Mouse (Mus musculus): ENCODE measurements around the gene Klk7. TPM values are rescaled to one million over a fixed set of nuclear protein-coding genes. Genes with fewer than 3 reads are reported as not detected.
A peak's percentile ranks its signal among the peaks of the same experiment; 100 is the strongest.

Klk7 gene
- polyA plus RNA-seq, 1 experiment = not detected

DNA sequence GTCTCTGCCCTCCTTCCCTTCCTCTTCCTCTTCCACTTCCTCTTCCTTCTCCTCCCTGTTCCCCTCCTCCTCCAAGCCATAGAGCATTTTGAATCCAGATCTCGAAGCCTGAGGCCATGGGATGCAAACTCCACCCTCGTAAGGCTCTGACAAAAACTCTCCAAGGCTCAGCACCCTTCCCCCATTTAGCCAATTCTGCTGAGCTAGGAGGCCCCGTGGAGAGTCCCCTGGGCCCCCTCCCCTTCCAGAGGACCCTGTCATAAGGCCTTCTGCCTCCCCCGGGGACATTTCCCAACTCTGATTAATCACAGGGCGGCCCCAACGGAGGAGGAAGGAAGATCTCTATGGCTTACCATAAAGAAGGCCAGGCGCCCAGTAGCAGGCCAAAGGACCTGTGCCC lies 19.5 kb upstream of the Klk7 start, which contains the start of gene Klk9:
Klk9 (plus strand) TSS at position 301 of the 400 bp plus-strand sequence.
- no peak for TF ChIP-seq CTCF (IDR thresholded peaks at IDR 0.05; ENCODE audit: low read depth, low read length)
- TF ChIP-seq POLR2A (IDR thresholded peaks at IDR 0.05; ENCODE audit: borderline replicate concordance, low read depth, low read length) = no peak
- Histone ChIP-seq H3K4me1 (ENCODE audit: control insufficient read depth, insufficient read depth, low read length) (0 out of 2 replicates have a peak, but pooled peaks cover 1% of the 10 kb centered on the region), H3K4me3 (ENCODE audit: insufficient read depth, low read length) (no peak within 1 kb of the TSS), H3K27ac (ENCODE audit: insufficient read depth, low read depth, low read length) (no peak within 1 kb of the TSS)

GRCm38 (mm10) chr7:43796355-43796754 lies 14.7 kb upstream of the Klk7 start:
- Histone ChIP-seq H3K4me1 (ENCODE audit: control insufficient read depth, insufficient read depth, low read length) (0 out of 2 replicates have a peak, but pooled peaks cover 4% of the 10 kb centered on the region), H3K27ac (ENCODE audit: insufficient read depth, low read depth, low read length) (no peak overlapping the region), H3K4me3 (ENCODE audit: insufficient read depth, low read length) (peak overlapping the region; percentile 62; the same call in 1 of the 2 replicates)
- TF ChIP-seq CTCF (IDR thresholded peaks at IDR 0.05; ENCODE audit: low read depth, low read length) (no peak), POLR2A (IDR thresholded peaks at IDR 0.05; ENCODE audit: borderline replicate concordance, low read depth, low read length) (no peak)

DNA sequence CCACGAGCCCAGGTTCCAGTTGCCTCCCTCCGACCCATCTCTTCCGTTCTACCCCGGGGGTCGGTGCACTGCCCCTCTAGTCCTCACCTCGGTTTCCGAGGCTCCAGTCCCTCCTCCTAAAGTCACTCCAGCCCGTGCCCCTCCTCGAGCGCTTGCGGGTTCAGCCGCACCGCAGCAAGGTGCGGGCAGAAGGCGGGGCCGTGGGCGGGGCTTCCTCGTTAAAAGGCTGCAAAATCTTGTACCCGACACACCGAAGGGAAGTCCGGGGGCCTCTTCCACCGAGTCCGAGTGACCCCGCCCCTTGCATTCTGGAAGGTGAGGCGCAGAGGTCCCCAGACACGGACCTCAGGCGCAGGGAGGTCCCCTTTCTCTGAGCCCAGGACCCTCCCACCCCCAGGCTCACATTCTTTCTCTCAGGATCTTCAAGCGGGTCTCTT lies 13.7 kb upstream of the Klk7 start, which contains the start of gene Klk8:
Klk8 (plus strand) TSS at position 245 of the 437 bp plus-strand sequence.
- Histone ChIP-seq H3K27ac (ENCODE audit: insufficient read depth, low read depth, low read length) (no peak within 1 kb of the TSS), H3K4me1 (ENCODE audit: control insufficient read depth, insufficient read depth, low read length) (0 out of 2 replicates have a peak, but pooled peaks cover 4% of the 10 kb centered on the region)
- TF ChIP-seq CTCF (IDR thresholded peaks at IDR 0.05; ENCODE audit: low read depth, low read length) (no peak), POLR2A (IDR thresholded peaks at IDR 0.05; ENCODE audit: borderline replicate concordance, low read depth, low read length) (no peak)

DNA sequence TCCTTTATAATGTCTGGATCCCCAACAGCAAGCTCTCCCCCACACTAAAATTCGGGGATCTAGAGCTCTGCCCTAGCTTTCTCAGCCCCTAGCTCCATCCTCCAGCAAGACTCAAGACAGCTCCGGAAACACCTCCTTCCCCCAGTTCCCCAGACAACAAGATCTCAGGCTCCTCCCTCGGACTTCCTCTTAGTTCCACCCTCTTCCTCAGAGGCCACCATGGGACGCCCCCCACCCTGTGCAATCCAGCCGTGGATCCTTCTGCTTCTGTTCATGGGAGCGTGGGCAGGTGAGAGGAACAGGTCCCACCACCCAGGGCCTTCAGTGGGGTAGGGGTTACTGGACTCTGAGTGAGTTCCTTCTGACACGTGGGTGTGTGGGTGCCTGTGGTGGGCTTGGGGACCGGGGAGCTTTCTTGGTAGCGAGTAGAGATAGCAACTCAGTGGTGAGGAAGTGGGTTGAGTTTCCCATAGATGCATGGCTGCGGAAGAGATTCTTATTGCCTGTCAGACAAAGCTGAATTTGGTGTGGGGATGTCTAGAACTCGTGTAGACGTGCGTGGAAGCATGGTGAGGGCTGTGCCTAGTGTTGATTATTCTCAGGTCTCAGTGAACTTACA lies 13.1 kb upstream of the Klk7 start:
- Histone ChIP-seq H3K27ac (ENCODE audit: insufficient read depth, low read depth, low read length) (no peak overlapping the region), H3K4me3 (ENCODE audit: insufficient read depth, low read length) (0 out of 2 replicates have a peak overlapping the region, but pooled peaks have one; percentile 62), H3K4me1 (ENCODE audit: control insufficient read depth, insufficient read depth, low read length) (0 out of 2 replicates have a peak, but pooled peaks cover 4% of the 10 kb centered on the region)
- TF ChIP-seq POLR2A (IDR thresholded peaks at IDR 0.05; ENCODE audit: borderline replicate concordance, low read depth, low read length) (no peak), CTCF (IDR thresholded peaks at IDR 0.05; ENCODE audit: low read depth, low read length) (no peak)

More for the DNA sequence above, 13.7 kb upstream of the Klk7 start, which contains the start of gene Klk8:
- H3K4me3 ChIP-seq (ENCODE audit: insufficient read depth, low read length) = peak within 1 kb of the TSS; percentile 62

GRCm38 (mm10) chr7:43799876-43800275 lies 11.2 kb upstream of the Klk7 start:
- TF ChIP-seq CTCF (IDR thresholded peaks at IDR 0.05; ENCODE audit: low read depth, low read length) (no peak), POLR2A (IDR thresholded peaks at IDR 0.05; ENCODE audit: borderline replicate concordance, low read depth, low read length) (no peak)
- H3K4me1 ChIP-seq (ENCODE audit: control insufficient read depth, insufficient read depth, low read length) = 0 out of 2 replicates have a peak, but pooled peaks cover 4% of the 10 kb centered on the region

GRCm38 (mm10) chr7:43815211-43815610 lies 4.1 kb downstream of the Klk7 start:
- no peak overlapping the region for H3K4me3 ChIP-seq (ENCODE audit: insufficient read depth, low read length)
- H3K27ac ChIP-seq (ENCODE audit: insufficient read depth, low read depth, low read length) = no peak overlapping the region
- TF ChIP-seq CTCF (IDR thresholded peaks at IDR 0.05; ENCODE audit: low read depth, low read length) (no peak), POLR2A (IDR thresholded peaks at IDR 0.05; ENCODE audit: borderline replicate concordance, low read depth, low read length) (no peak)
- H3K4me1 ChIP-seq (ENCODE audit: control insufficient read depth, insufficient read depth, low read length) = no peaks in the 10 kb centered on the region

More at GRCm38 (mm10) chr7:43799876-43800275, 11.2 kb upstream of the Klk7 start:
- no peak overlapping the region for H3K27ac ChIP-seq (ENCODE audit: insufficient read depth, low read depth, low read length)
- no peak overlapping the region for H3K4me3 ChIP-seq (ENCODE audit: insufficient read depth, low read length)

GRCm38 (mm10) chr7:43816746-43817145 lies 5.7 kb downstream of the Klk7 start:
- no peak overlapping the region for H3K4me3 ChIP-seq (ENCODE audit: insufficient read depth, low read length)
- H3K4me1 ChIP-seq (ENCODE audit: control insufficient read depth, insufficient read depth, low read length) = no peaks in the 10 kb centered on the region
- TF ChIP-seq CTCF (IDR thresholded peaks at IDR 0.05; ENCODE audit: low read depth, low read length) = no peak
- no peak overlapping the region for H3K27ac ChIP-seq (ENCODE audit: insufficient read depth, low read depth, low read length)

DNA sequence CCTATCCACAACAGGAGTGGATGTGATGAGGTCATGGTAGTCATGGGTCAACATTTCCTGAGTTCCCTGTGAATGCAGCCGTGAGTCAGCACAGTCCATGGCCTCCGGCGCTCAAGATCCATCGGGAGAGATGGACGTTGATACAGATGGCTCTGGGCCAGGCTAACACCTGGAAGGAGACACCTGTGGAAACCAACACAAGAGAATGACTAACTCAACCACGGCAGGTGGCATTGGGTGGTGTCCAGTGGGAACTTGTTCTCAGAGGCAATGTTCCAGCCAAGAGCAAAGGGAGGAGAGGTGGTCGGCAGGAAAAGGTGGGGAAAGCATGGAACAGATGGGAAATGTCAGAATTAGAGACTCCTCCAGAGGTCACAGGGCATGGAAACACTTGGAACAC lies 10.5 kb downstream of the Klk7 start:
- Histone ChIP-seq H3K4me1 (ENCODE audit: control insufficient read depth, insufficient read depth, low read length) (no peaks in the 10 kb centered on the region), H3K27ac (ENCODE audit: insufficient read depth, low read depth, low read length) (no peak overlapping the region), H3K4me3 (ENCODE audit: insufficient read depth, low read length) (no peak overlapping the region)
- TF ChIP-seq POLR2A (IDR thresholded peaks at IDR 0.05; ENCODE audit: borderline replicate concordance, low read depth, low read length) (no peak), CTCF (IDR thresholded peaks at IDR 0.05; ENCODE audit: low read depth, low read length) (no peak)

DNA sequence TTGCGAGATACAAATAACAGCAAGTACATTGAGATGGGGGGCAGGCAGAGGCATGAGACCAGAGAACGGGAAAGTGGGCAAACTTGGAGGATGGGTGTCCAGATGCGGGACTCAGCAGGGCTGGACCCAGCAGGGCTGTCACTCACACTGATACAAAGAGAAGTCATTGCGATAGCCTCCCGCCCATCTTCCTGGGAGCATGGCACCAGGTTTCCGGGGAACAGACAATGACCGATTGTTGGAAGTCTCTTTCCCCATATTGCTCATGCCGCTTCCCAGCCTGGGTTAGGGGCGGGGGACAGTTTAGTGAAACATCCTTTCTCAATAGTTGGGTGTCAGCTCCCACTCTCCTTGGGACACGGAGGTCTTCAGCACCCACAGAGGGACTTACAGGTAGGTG lies 13.1 kb downstream of the Klk7 start, which contains the start of gene Klk6:
Klk6 (plus strand) TSS at position 301 of the 400 bp plus-strand sequence.
- H3K4me1 ChIP-seq (ENCODE audit: control insufficient read depth, insufficient read depth, low read length) = no peaks in the 10 kb centered on the region
- H3K4me3 ChIP-seq (ENCODE audit: insufficient read depth, low read length) = no peak within 1 kb of the TSS
- TF ChIP-seq CTCF (IDR thresholded peaks at IDR 0.05; ENCODE audit: low read depth, low read length) = no peak
- TF ChIP-seq POLR2A (IDR thresholded peaks at IDR 0.05; ENCODE audit: borderline replicate concordance, low read depth, low read length) = no peak
- H3K27ac ChIP-seq (ENCODE audit: insufficient read depth, low read depth, low read length) = no peak within 1 kb of the TSS

DNA sequence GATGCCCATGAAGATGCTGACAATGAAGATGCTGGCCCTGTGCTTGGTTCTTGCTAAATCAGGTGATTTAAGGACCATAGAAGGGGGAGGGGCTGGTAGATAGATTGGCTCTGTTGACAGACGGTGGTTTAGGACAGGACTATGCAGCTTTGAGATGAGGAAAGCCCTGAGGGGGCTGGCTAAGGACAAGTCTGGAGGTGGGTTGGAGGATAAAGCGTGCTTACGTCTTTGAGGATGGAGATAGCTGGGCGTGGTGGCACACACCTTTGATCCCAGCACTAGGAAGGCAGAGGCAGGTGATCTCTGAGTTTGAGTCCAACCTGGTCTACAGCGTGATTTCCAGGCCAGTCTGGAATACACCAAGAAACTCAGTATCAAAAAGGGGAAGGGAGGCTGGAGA lies 15.0 kb downstream of the Klk7 start:
- no peaks in the 10 kb centered on the region for H3K4me1 ChIP-seq (ENCODE audit: control insufficient read depth, insufficient read depth, low read length)
- H3K27ac ChIP-seq (ENCODE audit: insufficient read depth, low read depth, low read length) = no peak overlapping the region
- no peak for TF ChIP-seq CTCF (IDR thresholded peaks at IDR 0.05; ENCODE audit: low read depth, low read length)
- no peak for TF ChIP-seq POLR2A (IDR thresholded peaks at IDR 0.05; ENCODE audit: borderline replicate concordance, low read depth, low read length)
- H3K4me3 ChIP-seq (ENCODE audit: insufficient read depth, low read length) = no peak overlapping the region

All from bone marrow macrophage, adult 2 months (primary cell).